Mouse (Mus musculus) effector memory CD4-positive, alpha-beta T cell, adult 5 months (primary cell): ENCODE data around the gene BC028528. TPM values are rescaled to one million over a fixed set of nuclear protein-coding genes. Genes with fewer than 3 reads are reported as not detected.

Experiments used
- polyA plus RNA-seq: library from polyadenylated mRNA; unstranded; fragments of 100-300 nt; shearing (Covaris generic); gene quantifications from one replicate; pipeline ENCODE4 v1.2.1, GENCODE M21; 2017

The BC028528 gene
- not detected for polyA plus RNA-seq

DNA sequence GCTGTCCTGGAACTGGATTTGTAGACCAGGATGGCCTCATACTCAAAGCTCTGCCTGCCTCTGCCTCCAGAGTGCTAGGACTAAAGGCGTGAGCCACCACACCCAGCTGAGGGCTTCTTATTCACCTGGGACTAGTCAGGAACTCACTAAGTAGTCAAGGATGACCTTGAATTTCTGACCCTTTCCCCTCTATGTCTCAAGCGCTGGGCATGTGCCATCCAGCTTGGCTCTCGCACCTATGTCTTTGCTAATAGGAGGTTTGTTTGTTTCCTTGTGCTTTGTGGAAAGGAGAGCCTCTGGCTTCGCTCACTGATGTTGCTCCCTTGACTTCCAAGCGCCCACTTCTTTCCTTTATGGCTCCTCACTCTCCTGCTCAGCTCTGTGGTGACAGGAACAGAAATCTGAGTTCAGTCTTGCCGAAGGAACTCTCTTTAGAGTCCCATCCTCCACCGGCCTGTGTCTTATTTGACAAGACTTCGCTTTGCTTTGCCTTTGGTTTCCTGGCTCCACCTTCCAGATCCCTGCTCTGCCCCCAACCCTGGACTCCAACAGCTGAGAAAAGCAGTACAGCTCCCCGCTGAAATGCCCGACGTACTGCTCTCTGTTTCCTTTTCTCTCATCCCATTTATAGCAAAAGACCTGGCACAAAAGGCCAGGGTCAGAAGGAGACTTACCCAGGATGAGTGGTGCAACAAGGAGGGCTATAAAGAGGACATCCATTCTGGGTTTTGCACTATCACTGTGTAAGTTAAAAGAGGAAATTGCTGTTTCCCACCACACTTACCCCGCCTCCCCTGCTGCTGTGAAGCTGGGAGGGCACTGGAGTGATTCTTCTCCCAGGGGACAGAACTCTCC lies at the start of gene BC028528:
Gene BC028528, minus strand, starts transcription at position 795 of the 855 bp plus-strand sequence.

DNA sequence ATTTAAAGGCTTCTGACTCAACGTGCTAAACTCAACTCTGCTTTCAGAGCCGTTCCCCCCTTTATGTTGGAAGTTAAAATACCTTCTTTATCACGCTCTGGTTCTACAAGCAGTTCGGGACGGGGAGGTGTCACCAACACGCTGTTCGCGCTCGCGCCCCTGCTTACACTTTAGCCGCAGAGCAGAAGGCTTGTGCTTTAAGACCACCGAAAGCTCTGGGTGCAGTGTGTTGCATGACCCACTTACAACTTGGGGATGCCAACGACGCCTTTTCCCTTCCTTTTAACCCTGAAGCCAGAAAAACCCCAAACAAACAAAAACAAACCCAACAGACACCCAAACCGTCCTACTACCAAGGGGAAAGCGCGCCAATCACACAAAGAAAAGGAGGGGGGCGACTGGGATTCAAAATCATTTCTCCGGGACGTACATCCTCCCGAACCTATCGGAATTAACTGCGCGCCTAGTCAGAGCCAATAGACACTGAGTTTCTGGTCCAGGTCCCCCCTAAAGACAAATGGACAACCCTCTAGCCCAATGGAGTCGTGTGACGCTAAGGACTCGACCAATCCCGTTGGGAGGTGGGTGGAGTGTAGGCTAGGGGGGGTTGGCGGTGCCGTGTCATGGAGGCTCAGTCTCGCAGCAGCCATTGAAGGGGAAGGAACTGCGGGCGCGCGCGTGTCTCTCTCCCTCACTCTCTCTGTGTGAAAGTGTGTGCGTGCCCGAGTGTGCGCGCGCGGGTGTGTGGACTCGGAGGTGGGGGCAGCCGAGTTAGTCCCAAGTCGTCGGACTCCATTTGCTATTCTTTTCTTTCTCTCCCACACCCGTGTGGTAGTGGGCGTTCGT lies 37.1 kb upstream of the BC028528 start, which contains the start of gene Anp32e:
Gene Anp32e, plus strand, starts transcription at position 589 of the 846 bp plus-strand sequence.

DNA sequence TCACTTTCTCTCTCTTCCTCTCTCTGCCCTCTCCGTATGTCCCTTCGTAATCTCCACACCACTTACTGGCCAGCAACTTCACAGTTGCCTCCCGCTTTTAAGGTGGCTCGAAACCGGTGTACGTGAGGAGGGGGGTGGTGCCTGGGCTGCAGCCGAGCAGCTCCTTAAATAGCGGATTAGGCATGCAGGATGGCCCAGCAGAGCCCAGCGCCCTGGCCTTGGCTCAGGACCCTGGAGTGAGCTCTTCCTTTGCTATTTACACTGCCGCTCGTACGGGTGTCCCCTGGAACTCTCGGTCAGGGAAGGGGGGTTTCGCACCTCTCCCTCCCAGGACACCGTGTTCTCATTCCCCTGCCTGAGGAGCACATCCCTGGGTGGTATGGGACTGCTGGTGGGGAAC lies 12.8 kb upstream of the BC028528 start, which contains the start of gene Car14:
Gene Car14, minus strand, starts transcription at position 124 of the 400 bp plus-strand sequence.

DNA sequence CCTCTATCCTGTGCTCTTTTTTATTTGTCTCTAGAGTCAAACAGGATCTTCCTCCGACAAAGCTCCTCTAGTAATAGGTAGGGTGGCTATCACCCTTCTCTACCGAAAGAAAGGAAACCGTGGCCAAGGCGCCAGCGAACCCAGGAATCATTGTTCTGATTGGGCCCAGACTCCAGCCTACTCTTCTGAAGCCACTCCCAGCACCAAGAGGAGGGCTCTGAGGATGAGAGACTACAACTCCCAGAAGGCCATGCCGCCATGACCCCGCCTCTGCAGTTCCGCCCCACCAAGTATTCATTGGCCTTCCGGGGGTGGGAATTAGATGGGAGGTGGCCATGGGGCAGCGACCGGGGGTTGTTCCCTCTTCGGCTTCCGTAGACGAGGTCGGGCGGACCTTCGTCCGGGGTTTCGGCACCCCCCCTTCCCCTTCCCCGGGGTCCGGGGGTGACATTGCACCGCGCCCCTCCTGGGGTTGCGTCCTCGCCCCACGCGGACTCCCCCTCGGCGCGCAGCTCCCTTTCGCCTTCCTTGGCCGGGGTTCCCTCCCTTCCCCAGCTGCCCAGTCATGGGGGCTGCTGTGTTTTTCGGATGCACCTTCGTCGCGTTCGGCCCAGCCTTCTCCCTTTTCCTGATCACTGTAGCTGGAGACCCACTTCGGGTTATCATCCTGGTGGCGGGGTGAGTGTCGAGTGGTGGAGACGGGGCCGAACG lies 2.0 kb upstream of the BC028528 start, which contains the start of gene Aph1a:
Gene Aph1a, plus strand, starts transcription at position 364 of the 711 bp plus-strand sequence.

GRCm38 (mm10) chr3:95881979-95882815 lies 9.6 kb downstream of the BC028528 start, which contains the start of gene Ciart:
Gene Ciart, minus strand, starts transcription at chr3:95882251.

GRCm38 (mm10) chr3:95871392-95871867 lies 20.4 kb downstream of the BC028528 start, which contains the start of gene Mrps21:
Gene Mrps21, minus strand, starts transcription at chr3:95871519.

GRCm38 (mm10) chr3:95855502-95856089 lies 36.2 kb downstream of the BC028528 start, which contains the start of gene Prpf3:
Gene Prpf3, minus strand, starts transcription at chr3:95855885.

Other genes starting within 250 kb of the BC028528 start
- 460 TPM for gene Mcl1, start 233.2 kb downstream of the BC028528 start, polyA plus RNA-seq
- gene Adamtsl4, start 204.1 kb downstream of the BC028528 start, polyA plus RNA-seq: 2.6 TPM
- gene Ecm1, start 152.4 kb downstream of the BC028528 start, polyA plus RNA-seq: 12.3 TPM
- gene Tars2, start 131.8 kb downstream of the BC028528 start, polyA plus RNA-seq: 48.3 TPM
- 52.7 TPM for gene Rprd2, start 73.1 kb downstream of the BC028528 start, polyA plus RNA-seq
- gene Prpf3, start 36.1 kb downstream of the BC028528 start, polyA plus RNA-seq: 37.2 TPM
- 101 TPM for gene Mrps21, start 20.5 kb downstream of the BC028528 start, polyA plus RNA-seq
- gene Ciart, start 9.8 kb downstream of the BC028528 start, polyA plus RNA-seq: 23.2 TPM
- gene Aph1a, start 2.0 kb upstream of the BC028528 start, polyA plus RNA-seq: 39.2 TPM
- not detected for gene Car14, start 12.7 kb upstream of the BC028528 start, polyA plus RNA-seq
- 215 TPM for gene Anp32e, start 37.2 kb upstream of the BC028528 start, polyA plus RNA-seq
- gene Plekho1, start 104.0 kb upstream of the BC028528 start, polyA plus RNA-seq: 14.1 TPM
- 11.1 TPM for gene Vps45, start 166.5 kb upstream of the BC028528 start, polyA plus RNA-seq
- 17.9 TPM for gene Otud7b, start 212.5 kb upstream of the BC028528 start, polyA plus RNA-seq